Mouse (Mus musculus) kidney, adult 9 months (tissue): Measurements from ENCODE around the gene Nfix.

ENCODE experiments used
- DNase-seq: peaks from one replicate; pipeline ENCODE4 v3.0.0; 2022

Gene Nfix

DNA sequence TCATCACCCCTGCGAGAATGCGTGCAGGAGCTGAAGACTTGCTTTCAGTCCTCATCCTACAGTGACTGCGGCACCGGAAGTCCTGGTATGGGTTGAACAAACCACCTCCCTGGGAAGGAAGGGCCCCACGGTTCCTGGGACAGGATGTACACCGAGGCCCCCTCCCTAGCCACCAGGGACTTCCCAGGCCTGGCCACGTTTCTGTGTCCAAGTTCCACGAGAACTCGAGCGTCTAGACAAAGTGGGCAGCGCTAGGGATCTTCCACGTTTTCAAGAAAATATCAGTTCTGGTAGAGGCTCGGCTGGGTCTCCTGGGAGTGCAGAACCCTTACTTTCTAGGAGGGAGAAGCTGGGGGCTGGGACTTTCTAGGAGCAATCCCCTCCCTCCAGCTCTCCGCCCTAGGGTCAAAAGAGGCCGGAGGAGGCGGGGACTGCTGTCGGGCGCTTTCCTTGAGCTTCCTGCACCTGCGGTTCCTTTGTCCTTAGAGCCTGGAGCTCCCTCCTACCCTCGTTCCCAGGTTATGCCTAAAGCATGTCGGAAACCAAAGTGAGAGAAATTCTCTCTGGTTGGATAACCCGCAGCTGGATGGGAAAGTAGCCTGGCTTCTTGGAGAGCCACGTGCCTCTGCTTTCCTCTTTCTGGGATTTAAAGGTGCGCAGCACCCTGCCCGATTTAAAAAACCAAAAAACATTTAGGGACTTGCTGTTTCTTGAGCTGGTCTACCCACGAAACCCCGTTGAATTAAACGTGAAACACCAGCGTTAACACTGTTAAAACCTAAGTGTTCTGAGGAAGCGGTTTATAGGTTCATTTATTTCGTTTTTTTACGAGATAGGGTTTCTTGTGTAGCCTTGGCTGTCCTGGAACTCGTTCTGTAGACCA, 140.0 kb downstream of the Nfix start:
- DNase-seq: peak; percentile 75

DNA sequence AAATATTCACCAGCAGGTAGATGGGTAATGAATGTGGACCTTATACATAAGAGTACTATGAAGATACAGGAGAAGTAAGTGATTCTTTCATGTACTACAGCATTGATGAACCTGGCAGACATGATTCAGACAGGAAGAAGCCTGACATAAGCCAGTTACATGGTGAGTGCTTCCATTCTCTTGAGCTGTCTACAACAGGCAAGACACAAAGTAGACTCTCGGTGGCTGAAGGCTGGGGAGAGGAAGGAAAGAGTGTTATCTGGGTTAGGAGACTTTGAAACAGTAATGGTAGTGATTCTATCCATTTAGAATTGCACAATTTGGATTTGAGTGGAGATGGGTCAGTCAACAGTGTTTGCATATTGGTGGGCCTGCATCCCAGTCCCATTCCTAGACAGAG, 141.2 kb downstream of the Nfix start:
- DNase-seq: no peak

DNA sequence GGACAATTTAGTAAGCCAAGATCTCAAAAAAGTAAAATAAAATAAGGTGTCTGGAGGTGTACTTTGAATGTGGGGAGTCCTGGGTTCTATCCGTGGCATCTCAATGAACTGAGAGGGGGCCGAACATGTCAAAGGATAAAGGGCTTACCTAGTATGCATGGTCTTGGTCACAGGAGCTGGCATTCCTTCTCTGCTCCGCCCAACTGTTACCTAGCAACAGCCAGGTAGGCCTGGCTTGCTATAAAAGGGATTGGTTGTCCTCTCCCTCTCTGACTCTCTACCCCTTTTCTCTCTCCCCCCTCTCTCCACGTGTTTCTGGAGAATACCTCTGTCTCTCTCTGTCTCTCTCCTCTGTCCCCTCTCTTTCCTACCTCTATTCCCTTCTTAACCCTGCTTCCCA, 142.5 kb downstream of the Nfix start:
- DNase-seq: peak; percentile 57

- DNase-seq: no peak
Observed at GRCm38 (mm10) chr8:84657203-84657602, 142.9 kb downstream of the Nfix start.

- peak; percentile 93 for DNase-seq
Observed at GRCm38 (mm10) chr8:84656641-84657126, 143.5 kb downstream of the Nfix start.

DNA sequence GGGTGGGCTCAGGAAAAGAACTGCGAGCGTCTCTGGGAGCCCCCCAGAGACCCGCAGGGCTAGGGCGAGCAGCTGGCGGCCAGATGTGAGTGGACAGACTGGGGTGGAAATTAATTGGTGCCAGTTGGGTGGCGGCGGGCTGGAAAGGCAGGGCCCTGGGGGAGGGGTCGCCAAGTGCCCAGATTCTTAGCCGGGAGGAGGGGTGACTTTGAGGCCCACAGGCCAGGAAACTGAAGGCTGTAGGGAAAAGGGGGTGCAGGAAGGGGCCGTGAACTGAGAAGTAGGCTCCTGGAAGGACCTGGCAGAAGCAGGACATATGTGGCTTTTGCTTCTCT, 144.0 kb downstream of the Nfix start:
- DNase-seq: no peak

- DNase-seq: no peak
Observed at GRCm38 (mm10) chr8:84655336-84656190, 144.6 kb downstream of the Nfix start.

DNA sequence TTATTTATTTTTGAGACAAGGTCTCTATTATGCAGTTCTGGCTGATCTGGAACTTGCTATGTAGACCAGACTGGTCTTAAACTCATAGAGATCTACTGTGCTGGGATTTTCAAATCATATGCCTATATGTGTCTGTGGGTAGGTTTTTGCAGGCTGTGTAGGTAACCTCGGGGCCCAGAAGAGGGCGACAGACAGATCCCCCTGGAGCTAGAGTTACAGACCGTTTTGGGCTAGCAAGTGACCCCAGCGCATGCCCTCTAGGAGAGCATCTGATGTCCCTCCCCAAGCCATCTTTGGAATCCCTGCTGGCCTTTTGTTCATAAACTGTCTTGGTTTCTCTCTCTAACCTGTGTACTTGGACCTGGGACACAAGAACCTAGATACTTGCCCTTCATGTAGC, 145.5 kb downstream of the Nfix start:
- DNase-seq: no peak

- DNase-seq: no peak
Observed at GRCm38 (mm10) chr8:84653092-84653631, 147.0 kb downstream of the Nfix start.

GRCm38 (mm10) chr8:84650213-84650612, 149.9 kb downstream of the Nfix start:
- DNase-seq: no peak
